22 mouse cellular contexts compared by ENCODE assay signal in genomic region chr11:35406045-35406444, GRCm38 (mm10).
DNase-seq lines count a peak whose midpoint lies in the region; ATAC-seq lines count a peak whose summit lies in the region.
"Had no signal": no experiment of that assay in that cellular context is flagged by ENCODE, and none has a peak within 500 bp of the region (broad histone marks: within the 10 kb centered on the region; RNA-seq: fewer than 3 reads in every experiment).

No protein-coding gene starts in this region.

- WGBS in forebrain, embryonic 10.5 days: 34% methylated on average over 3 of the region's 3 CpGs
- 21% methylated on average over 3 of the region's 3 CpGs for WGBS in forebrain, embryonic 15.5 days
- WGBS in intestine, embryonic 16.5 days: 49% methylated on average over 3 of the region's 3 CpGs
- WGBS in intestine, embryonic 15.5 days: 63% methylated on average over 3 of the region's 3 CpGs
- WGBS in lung, embryonic 16.5 days: 19% methylated on average over 3 of the region's 3 CpGs
- WGBS in limb, embryonic 13.5 days: 31% methylated on average over 3 of the region's 3 CpGs

- peaks cover 29% of the 10 kb centered on the region for H3K4me1 ChIP-seq in forebrain, embryonic 10.5 days
- peaks cover 9% of the 10 kb centered on the region for H3K4me1 ChIP-seq in forebrain, embryonic 15.5 days
- peaks cover 12% of the 10 kb centered on the region; the same call in 1 of the 2 replicates for H3K4me1 ChIP-seq in intestine, embryonic 16.5 days (ENCODE audit: control insufficient read depth, insufficient read depth, low read length)
- H3K4me1 ChIP-seq in intestine, embryonic 15.5 days (replicated peaks): 0 out of 2 replicates have a peak, but pooled peaks cover 9% of the 10 kb centered on the region
- peaks cover 7% of the 10 kb centered on the region; the same call in 1 of the 2 replicates for H3K4me1 ChIP-seq in lung, embryonic 16.5 days (replicated peaks; ENCODE audit: control insufficient read depth, insufficient read depth, low read length)
- peaks cover 42% of the 10 kb centered on the region for H3K4me1 ChIP-seq in limb, embryonic 13.5 days
- H3K4me1 ChIP-seq: liver, embryonic 12.5 days; megakaryocyte, embryonic 14.5 days had no signal

- H3K36me3 ChIP-seq in forebrain, embryonic 10.5 days (replicated peaks): no peaks in the 10 kb centered on the region
- H3K36me3 ChIP-seq in forebrain, embryonic 15.5 days: no peaks in the 10 kb centered on the region
- H3K36me3 ChIP-seq in intestine, embryonic 16.5 days (ENCODE audit: control insufficient read depth, insufficient read depth, low read length): no peaks in the 10 kb centered on the region
- no peaks in the 10 kb centered on the region for H3K36me3 ChIP-seq in intestine, embryonic 15.5 days
- no peaks in the 10 kb centered on the region for H3K36me3 ChIP-seq in lung, embryonic 16.5 days (ENCODE audit: control insufficient read depth, insufficient read depth, low read length)
- no peaks in the 10 kb centered on the region for H3K36me3 ChIP-seq in limb, embryonic 13.5 days
- H3K36me3 ChIP-seq: embryonic facial prominence, embryonic 12.5 days; G1E; hindbrain, embryonic 10.5 days; liver, embryonic 12.5 days; midbrain, embryonic 13.5 days had no signal

- H3K27ac ChIP-seq in forebrain, embryonic 10.5 days: 0 out of 2 replicates have a peak overlapping the region, but pooled peaks have one; percentile 9
- H3K27ac ChIP-seq in forebrain, embryonic 15.5 days (replicated peaks): no peak overlapping the region
- 0 out of 2 replicates have a peak overlapping the region, but pooled peaks have one; percentile 10 for H3K27ac ChIP-seq in intestine, embryonic 16.5 days (ENCODE audit: low read length)
- H3K27ac ChIP-seq in intestine, embryonic 15.5 days: no peak overlapping the region
- H3K27ac ChIP-seq in lung, embryonic 16.5 days (ENCODE audit: low read length): peak overlapping the region; percentile 10; the same call in 1 of the 2 replicates
- H3K27ac ChIP-seq in limb, embryonic 13.5 days: peak overlapping the region; percentile 55
- H3K27ac ChIP-seq: embryonic facial prominence, embryonic 12.5 days; liver, embryonic 12.5 days; midbrain, embryonic 13.5 days had no signal

- peaks cover 76% of the 10 kb centered on the region for H3K27me3 ChIP-seq in forebrain, embryonic 10.5 days (ENCODE audit: poor library complexity, severe bottlenecking)
- no peaks in the 10 kb centered on the region for H3K27me3 ChIP-seq in forebrain, embryonic 15.5 days
- no peaks in the 10 kb centered on the region for H3K27me3 ChIP-seq in intestine, embryonic 16.5 days (replicated peaks; ENCODE audit: control insufficient read depth, insufficient read depth, low read length)
- no peaks in the 10 kb centered on the region for H3K27me3 ChIP-seq in intestine, embryonic 15.5 days (replicated peaks)
- no peaks in the 10 kb centered on the region for H3K27me3 ChIP-seq in lung, embryonic 16.5 days (ENCODE audit: control insufficient read depth, insufficient read depth, low read depth, low read length)
- H3K27me3 ChIP-seq in limb, embryonic 13.5 days: no peaks in the 10 kb centered on the region
- H3K27me3 ChIP-seq: embryonic facial prominence, embryonic 12.5 days; megakaryocyte, embryonic 14.5 days had no signal

- H3K4me3 ChIP-seq in forebrain, embryonic 10.5 days: no peak overlapping the region
- H3K4me3 ChIP-seq in forebrain, embryonic 15.5 days: no peak overlapping the region
- H3K4me3 ChIP-seq in intestine, embryonic 16.5 days (ENCODE audit: low read length): no peak overlapping the region
- no peak overlapping the region for H3K4me3 ChIP-seq in intestine, embryonic 15.5 days (replicated peaks)
- no peak overlapping the region for H3K4me3 ChIP-seq in lung, embryonic 16.5 days (ENCODE audit: low read length)
- H3K4me3 ChIP-seq in limb, embryonic 13.5 days: no peak overlapping the region
- H3K4me3 ChIP-seq: embryonic facial prominence, embryonic 12.5 days; hindbrain, embryonic 10.5 days; liver, embryonic 12.5 days; megakaryocyte, embryonic 14.5 days; midbrain, embryonic 13.5 days had no signal

- H3K9ac ChIP-seq in forebrain, embryonic 15.5 days (replicated peaks): no peak overlapping the region
- no peak overlapping the region for H3K9ac ChIP-seq in intestine, embryonic 16.5 days (ENCODE audit: low read depth, low read length)
- no peak overlapping the region for H3K9ac ChIP-seq in intestine, embryonic 15.5 days
- H3K9ac ChIP-seq in lung, embryonic 16.5 days (ENCODE audit: low read length): no peak overlapping the region
- H3K9ac ChIP-seq in limb, embryonic 13.5 days: no peak overlapping the region
- H3K9ac ChIP-seq: embryonic facial prominence, embryonic 12.5 days; forebrain, postnatal 0 days; liver, embryonic 12.5 days; liver, postnatal 0 days; midbrain, embryonic 13.5 days had no signal

- H3K4me2 ChIP-seq in forebrain, embryonic 15.5 days (replicated peaks): no peak overlapping the region
- no peak overlapping the region for H3K4me2 ChIP-seq in intestine, embryonic 16.5 days (ENCODE audit: low read depth, low read length)
- H3K4me2 ChIP-seq in intestine, embryonic 15.5 days (replicated peaks): no peak overlapping the region
- H3K4me2 ChIP-seq in lung, embryonic 16.5 days (ENCODE audit: low read depth, low read length): no peak overlapping the region
- 0 out of 2 replicates have a peak overlapping the region, but pooled peaks have one; percentile 3 for H3K4me2 ChIP-seq in limb, embryonic 13.5 days (replicated peaks)
- H3K4me2 ChIP-seq: embryonic facial prominence, embryonic 12.5 days; liver, embryonic 12.5 days; midbrain, embryonic 13.5 days had no signal

- ATAC-seq in forebrain, embryonic 15.5 days (replicated peaks): no peak
- ATAC-seq in intestine, embryonic 16.5 days: no peak
- no peak for ATAC-seq in intestine, embryonic 15.5 days
- ATAC-seq in lung, embryonic 16.5 days (ENCODE audit: low read depth): no peak
- ATAC-seq in limb, embryonic 13.5 days (ENCODE audit: low FRiP score, low read depth): no peak
- ATAC-seq: forebrain, postnatal 0 days; liver, embryonic 12.5 days; liver, postnatal 0 days; midbrain, embryonic 13.5 days had no signal

- no peak for DNase-seq in forebrain, embryonic 10.5 days (ENCODE audit: extremely low spot score, low spot score)
- no peak for DNase-seq in lung, postnatal 4 days
- no peak for DNase-seq in adrenal gland, adult 8-10 months
- DNase-seq: adrenal gland, postnatal 10 days; cerebellum, adult 8-10 months; cerebellum, postnatal 25 days; forebrain, postnatal 0 days; gastrocnemius, postnatal 10 days; kidney, adult 11 months; liver, postnatal 0 days; thymus, postnatal 14 days had no signal

- H3K9me3 ChIP-seq in forebrain, embryonic 10.5 days: no peaks in the 10 kb centered on the region
- H3K9me3 ChIP-seq in forebrain, embryonic 15.5 days: no peaks in the 10 kb centered on the region
- no peaks in the 10 kb centered on the region for H3K9me3 ChIP-seq in intestine, embryonic 16.5 days (ENCODE audit: control insufficient read depth, low read length)
- H3K9me3 ChIP-seq in intestine, embryonic 15.5 days: no peaks in the 10 kb centered on the region
- H3K9me3 ChIP-seq in lung, embryonic 16.5 days (ENCODE audit: control insufficient read depth, low read length): no peaks in the 10 kb centered on the region
- no peaks in the 10 kb centered on the region for H3K9me3 ChIP-seq in limb, embryonic 13.5 days
- H3K9me3 ChIP-seq: embryonic facial prominence, embryonic 12.5 days; hindbrain, embryonic 10.5 days; liver, embryonic 12.5 days; megakaryocyte, embryonic 14.5 days; midbrain, embryonic 13.5 days had no signal

Comparison
In these comparisons a context has a peak if more than half of its experiments do, and no peak if none do; other contexts are left out.
1. H3K27ac ChIP-seq: peak in forebrain, embryonic 10.5 days (single experiment), intestine, embryonic 16.5 days (single experiment), lung, embryonic 16.5 days (single experiment) and limb, embryonic 13.5 days (single experiment); none in forebrain, embryonic 15.5 days (single experiment) and intestine, embryonic 15.5 days (single experiment).